Mouse (Mus musculus) forebrain, postnatal 0 days (tissue): ENCODE data around the gene Krtap1-3. TPM values are rescaled to one million over a fixed set of nuclear protein-coding genes. Genes with fewer than 3 reads are reported as not detected.
A peak's percentile ranks its signal among the peaks of the same experiment; 100 is the strongest.

Experiments
- ATAC-seq: fragments of 200-750 bp; cut with Nextera tagmentation; 2 replicates; pipeline ENCODE4 v1.8.0; 2017; ENCODE audit warnings: mild to moderate bottlenecking, moderate library complexity
- DNase-seq: peaks from one replicate; pipeline ENCODE4 v3.0.0-alpha.2; 2015
- H3K27ac ChIP-seq: fragments of 300-500 bp; sonication (generic); 2 replicates; pipeline ENCODE4 v1.5.1; 2014; ENCODE audit warnings: low read depth, mild to moderate bottlenecking, antibody characterized with exemption, low read length, moderate library complexity, mixed read lengths
- H3K27me3 ChIP-seq: fragments of 300-500 bp; sonication (generic); 2 replicates; pipeline ENCODE4 v1.6.1; 2014; ENCODE audit warnings: mild to moderate bottlenecking, low read length, mixed read lengths; ENCODE audit not compliant: insufficient read depth
- H3K36me3 ChIP-seq: fragments of 300-500 bp; sonication (generic); 2 replicates; pipeline ENCODE4 v1.6.1; 2014; ENCODE audit warnings: mild to moderate bottlenecking, moderate library complexity; ENCODE audit not compliant: insufficient read depth
- H3K4me1 ChIP-seq: fragments of 300-500 bp; sonication (generic); 2 replicates; pipeline ENCODE4 v1.6.1; 2014; ENCODE audit warnings: antibody characterized with exemption; ENCODE audit not compliant: insufficient read depth
- H3K4me2 ChIP-seq: fragments of 300-500 bp; sonication (generic); 2 replicates; pipeline ENCODE4 v1.6.1; 2014; ENCODE audit warnings: low read depth, mild to moderate bottlenecking, moderate library complexity
- H3K4me3 ChIP-seq: fragments of 300-500 bp; sonication (generic); 2 replicates; pipeline ENCODE4 v1.5.1; 2014; ENCODE audit warnings: low read depth, low read length, mixed read lengths
- H3K9ac ChIP-seq: fragments of 300-500 bp; sonication (generic); 2 replicates; pipeline ENCODE4 v1.6.1; 2014; ENCODE audit warnings: mild to moderate bottlenecking
- H3K9me3 ChIP-seq: fragments of 300-500 bp; sonication (generic); 2 replicates; pipeline ENCODE4 v1.6.1; 2016; ENCODE audit warnings: low read length
- CTCF ChIP-seq: sonication (generic); IDR thresholded peaks from 2 replicates; pipeline ENCODE4 v1.5.1; 2016; ENCODE audit warnings: antibody characterized with exemption, control low read depth, low read depth
- WGBS: fragments of 180-500 bp; shearing (Covaris S2); extraction: QIAGEN DNeasy Blood & Tissue Kit; methylation state at CpG from one replicate; pipeline ENCODE4 v1.1.7; 2014; 5-methylcytosine and 5-hydroxymethylcytosine counted together
- polyA plus RNA-seq: library from polyadenylated mRNA; unstranded; fragments of >200 nt; fragmentation: Nextera tagmentation; extraction: Ambion mirVana; gene quantifications from 2 replicates; pipeline ENCODE4 v1.2.1, GENCODE M21; 2015
- total RNA-seq: library from RNA; depleted of rRNA; stranded (reverse); fragments of >200 nt; gene quantifications from 2 replicates; pipeline ENCODE4 v1.2.3, GENCODE M21; 2014; rRNA removed

Krtap1-3 gene
- total RNA-seq: not detected in 2 replicates
- polyA plus RNA-seq: not detected in 2 replicates

GRCm38 (mm10) chr11:99590981-99591380 is at the start of gene Krtap1-3:
Gene Krtap1-3, minus strand, starts transcription at chr11:99591339.
- DNase-seq (no peak), ATAC-seq (no peak)
- Histone ChIP-seq H3K9ac (no peak within 1 kb of the TSS), H3K9me3 (no peaks in the 10 kb centered on the region), H3K27ac (no peak within 1 kb of the TSS), H3K4me2 (no peak within 1 kb of the TSS), H3K4me3 (no peak within 1 kb of the TSS), H3K4me1 (no peaks in the 10 kb centered on the region), H3K27me3 (no peaks in the 10 kb centered on the region), H3K36me3 (no peaks in the 10 kb centered on the region)
- WGBS: 81% methylated on average over 6 of the region's 6 CpGs
- TF ChIP-seq CTCF: no peak

DNA sequence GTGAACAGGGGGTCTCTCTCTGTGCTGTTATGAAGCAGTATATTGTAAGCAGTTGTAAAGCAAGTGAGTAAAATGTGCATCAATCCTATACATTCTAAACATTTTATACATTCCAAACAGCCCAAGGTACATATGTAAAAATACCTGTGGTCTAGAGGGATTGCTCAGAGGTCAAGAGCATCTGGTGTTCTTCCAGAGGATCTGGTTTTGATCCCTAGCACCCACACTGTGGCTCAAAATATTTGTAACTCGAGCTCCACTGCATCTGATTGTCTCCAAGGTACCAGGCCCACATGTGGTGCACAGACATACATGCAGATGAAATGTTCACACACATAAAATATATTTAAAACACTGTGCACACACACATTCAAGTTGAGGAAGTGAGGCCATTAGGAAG is 49.8 kb upstream of the Krtap1-3 start:
- Histone ChIP-seq H3K27me3 (no peaks in the 10 kb centered on the region), H3K4me1 (no peaks in the 10 kb centered on the region), H3K36me3 (no peaks in the 10 kb centered on the region), H3K9ac (no peak overlapping the region), H3K9me3 (no peaks in the 10 kb centered on the region), H3K4me2 (no peak overlapping the region), H3K27ac (no peak overlapping the region), H3K4me3 (no peak overlapping the region)
- DNase-seq (no peak), ATAC-seq (no peak)
- no peak for TF ChIP-seq CTCF
- WGBS: 42% methylated on average over 1 of the region's 1 CpGs

GRCm38 (mm10) chr11:99637086-99637485 is 45.9 kb upstream of the Krtap1-3 start:
- Histone ChIP-seq H3K4me2 (no peak overlapping the region), H3K9me3 (no peaks in the 10 kb centered on the region), H3K4me1 (no peaks in the 10 kb centered on the region), H3K27me3 (no peaks in the 10 kb centered on the region), H3K9ac (no peak overlapping the region), H3K4me3 (no peak overlapping the region), H3K27ac (no peak overlapping the region), H3K36me3 (no peaks in the 10 kb centered on the region)
- DNase-seq: peak; percentile 43
- WGBS: 62% methylated on average over 1 of the region's 1 CpGs
- no peak for TF ChIP-seq CTCF
- no peak for ATAC-seq

GRCm38 (mm10) chr11:99634653-99635134 is 43.6 kb upstream of the Krtap1-3 start, which contains the start of gene Krtap4-2:
Gene Krtap4-2, minus strand, starts transcription at chr11:99635084.
- Histone ChIP-seq H3K4me3 (no peak within 1 kb of the TSS), H3K9me3 (no peaks in the 10 kb centered on the region), H3K9ac (no peak within 1 kb of the TSS), H3K27ac (no peak within 1 kb of the TSS), H3K4me2 (no peak within 1 kb of the TSS), H3K27me3 (no peaks in the 10 kb centered on the region), H3K4me1 (no peaks in the 10 kb centered on the region), H3K36me3 (no peaks in the 10 kb centered on the region)
- no peak for TF ChIP-seq CTCF
- DNase-seq (no peak), ATAC-seq (no peak)
- 36% methylated on average over 5 of the region's 8 CpGs for WGBS

DNA sequence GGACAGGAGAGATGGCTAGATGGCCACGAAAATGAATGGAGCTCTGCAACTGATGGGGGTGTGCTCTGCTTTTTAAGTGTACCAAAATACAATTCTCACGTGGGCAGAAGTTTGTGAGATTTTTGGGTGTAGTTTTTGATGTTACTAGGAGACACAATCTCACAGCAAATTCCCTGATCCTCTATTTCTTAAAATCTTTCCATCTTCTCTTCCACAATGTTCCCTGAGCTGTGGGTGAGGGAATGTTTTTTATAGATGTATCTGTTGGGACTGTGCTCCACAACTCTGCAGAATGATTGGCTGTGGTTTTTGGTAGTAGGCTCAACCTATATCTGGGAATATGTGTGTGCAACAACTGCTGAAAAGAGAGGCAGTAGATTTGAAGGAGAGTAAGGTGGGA is 42.2 kb upstream of the Krtap1-3 start:
- ATAC-seq (no peak), DNase-seq (no peak)
- H3K4me2 ChIP-seq: no peak overlapping the region
- H3K27ac ChIP-seq: no peak overlapping the region
- H3K9ac ChIP-seq: no peak overlapping the region
- H3K4me3 ChIP-seq: no peak overlapping the region
- no peaks in the 10 kb centered on the region for H3K4me1 ChIP-seq
- TF ChIP-seq CTCF: no peak
- H3K9me3 ChIP-seq: no peaks in the 10 kb centered on the region
- H3K36me3 ChIP-seq: no peaks in the 10 kb centered on the region
- H3K27me3 ChIP-seq: no peaks in the 10 kb centered on the region
- WGBS: 61% methylated on average over 2 of the region's 2 CpGs

DNA sequence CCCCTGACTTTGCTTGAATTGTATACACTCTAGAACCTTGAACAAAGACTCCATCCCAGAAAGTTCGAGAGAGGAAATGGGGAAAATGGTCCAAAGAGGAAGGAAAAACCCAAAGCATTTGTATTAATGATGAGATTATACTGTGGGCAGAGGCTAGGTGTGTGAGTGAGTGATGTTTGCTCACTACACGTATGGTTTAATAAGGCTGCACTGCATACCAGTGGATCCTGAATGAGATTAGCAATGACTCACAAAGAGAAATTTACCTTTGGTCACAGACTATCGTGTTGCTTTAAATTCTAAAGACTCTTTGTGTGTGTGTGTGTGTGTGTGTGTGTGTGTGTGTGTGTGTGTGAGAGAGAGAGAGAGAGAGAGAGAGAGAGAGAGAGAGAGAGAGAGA is 39.8 kb upstream of the Krtap1-3 start:
- no peak overlapping the region for H3K27ac ChIP-seq
- H3K9me3 ChIP-seq: no peaks in the 10 kb centered on the region
- no peaks in the 10 kb centered on the region for H3K36me3 ChIP-seq
- H3K4me3 ChIP-seq: no peak overlapping the region
- no peak overlapping the region for H3K9ac ChIP-seq
- no peak for DNase-seq
- H3K4me1 ChIP-seq: no peaks in the 10 kb centered on the region
- H3K4me2 ChIP-seq: no peak overlapping the region
- no peaks in the 10 kb centered on the region for H3K27me3 ChIP-seq
- no peak for TF ChIP-seq CTCF
- ATAC-seq: no peak
- 76% methylated on average over 3 of the region's 3 CpGs for WGBS

DNA sequence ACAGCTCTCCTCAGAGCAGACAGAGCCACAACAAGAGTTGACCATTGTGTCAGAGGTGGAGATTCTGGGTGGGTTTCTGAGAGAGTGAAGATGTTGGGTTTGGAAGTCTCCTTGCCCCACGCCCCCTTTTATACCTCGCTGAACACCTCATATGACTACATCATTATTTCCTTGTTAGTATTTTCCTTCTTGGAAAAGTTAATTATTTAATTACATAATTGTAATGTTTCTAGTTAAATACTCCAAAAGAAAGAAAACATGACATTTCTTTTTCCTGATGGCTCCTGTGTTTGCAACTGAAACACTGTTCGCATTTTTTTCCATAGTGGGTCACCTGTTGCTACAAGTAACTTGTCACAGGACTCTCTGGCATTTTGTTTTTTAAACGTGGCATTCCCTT is 37.0 kb upstream of the Krtap1-3 start, which contains the start of gene Krtap4-1:
Krtap4-1 (minus strand) TSS at position 101 of the 400 bp plus-strand sequence.
- no peak within 1 kb of the TSS for H3K4me3 ChIP-seq
- H3K27me3 ChIP-seq: no peaks in the 10 kb centered on the region
- WGBS: 83% methylated on average over 4 of the region's 4 CpGs
- H3K27ac ChIP-seq: no peak within 1 kb of the TSS
- ATAC-seq: no peak
- no peak within 1 kb of the TSS for H3K4me2 ChIP-seq
- DNase-seq: no peak
- H3K4me1 ChIP-seq: no peaks in the 10 kb centered on the region
- H3K36me3 ChIP-seq: no peaks in the 10 kb centered on the region
- H3K9me3 ChIP-seq: no peaks in the 10 kb centered on the region
- no peak for TF ChIP-seq CTCF
- H3K9ac ChIP-seq: no peak within 1 kb of the TSS
